Mouse (Mus musculus): Measurements from ENCODE around the gene Celsr1.

DNA sequence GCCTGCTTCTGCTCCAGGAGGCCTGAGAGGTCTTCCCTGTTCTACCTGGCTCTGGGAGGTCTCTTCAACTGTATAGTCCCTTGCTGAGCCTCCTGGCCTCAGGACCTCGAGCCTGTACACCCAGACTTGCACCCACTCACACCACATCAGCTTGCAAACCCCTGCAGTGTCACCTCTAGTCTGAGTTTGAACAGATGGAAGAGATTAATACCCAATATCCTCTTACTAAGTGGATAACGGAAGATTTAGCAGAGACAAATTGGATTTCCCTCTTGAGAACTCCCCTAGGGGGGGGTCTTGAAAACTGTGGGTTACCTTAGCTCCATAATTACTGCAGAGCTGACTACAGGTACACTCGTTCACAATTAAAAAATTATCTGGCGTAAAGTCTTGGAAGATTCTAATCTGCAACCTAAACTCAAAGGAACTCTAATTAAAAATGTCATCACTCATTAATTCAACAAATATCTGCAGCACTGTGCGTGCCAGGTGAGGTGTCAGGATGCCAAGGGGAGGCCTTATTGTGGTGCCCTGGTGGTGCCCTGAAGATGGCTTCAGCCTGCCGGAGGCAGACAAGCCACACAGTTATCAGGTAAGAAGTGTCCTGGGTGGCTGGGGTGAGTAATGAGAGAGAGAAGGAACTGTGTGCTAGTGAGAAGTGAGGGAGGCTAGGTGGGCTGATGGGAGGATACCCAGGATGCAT is 38.5 kb downstream of the Celsr1 start:
- no peak for TF ChIP-seq GATA1 (IDR thresholded peaks at IDR 0.05; ENCODE audit: borderline replicate concordance, low read length)
- TF ChIP-seq FLI1 (IDR thresholded peaks at IDR 0.05; ENCODE audit: low read length): no peak
